Mouse (Mus musculus): ENCODE data around the gene Sh3bp2. TPM values are rescaled to one million over a fixed set of nuclear protein-coding genes. Genes with fewer than 3 reads are reported as not detected.
A peak's percentile ranks its signal among the peaks of the same experiment; 100 is the strongest.
"Not testable (repeated sequence)": the region's sequence is repeated elsewhere in the genome, so short reads cannot be mapped to it uniquely, and the experiment has no call there.

Gene Sh3bp2
- total and polyA plus RNA-seq, 2 experiments from 2014 or later: 1.5 to 8.2 TPM

DNA sequence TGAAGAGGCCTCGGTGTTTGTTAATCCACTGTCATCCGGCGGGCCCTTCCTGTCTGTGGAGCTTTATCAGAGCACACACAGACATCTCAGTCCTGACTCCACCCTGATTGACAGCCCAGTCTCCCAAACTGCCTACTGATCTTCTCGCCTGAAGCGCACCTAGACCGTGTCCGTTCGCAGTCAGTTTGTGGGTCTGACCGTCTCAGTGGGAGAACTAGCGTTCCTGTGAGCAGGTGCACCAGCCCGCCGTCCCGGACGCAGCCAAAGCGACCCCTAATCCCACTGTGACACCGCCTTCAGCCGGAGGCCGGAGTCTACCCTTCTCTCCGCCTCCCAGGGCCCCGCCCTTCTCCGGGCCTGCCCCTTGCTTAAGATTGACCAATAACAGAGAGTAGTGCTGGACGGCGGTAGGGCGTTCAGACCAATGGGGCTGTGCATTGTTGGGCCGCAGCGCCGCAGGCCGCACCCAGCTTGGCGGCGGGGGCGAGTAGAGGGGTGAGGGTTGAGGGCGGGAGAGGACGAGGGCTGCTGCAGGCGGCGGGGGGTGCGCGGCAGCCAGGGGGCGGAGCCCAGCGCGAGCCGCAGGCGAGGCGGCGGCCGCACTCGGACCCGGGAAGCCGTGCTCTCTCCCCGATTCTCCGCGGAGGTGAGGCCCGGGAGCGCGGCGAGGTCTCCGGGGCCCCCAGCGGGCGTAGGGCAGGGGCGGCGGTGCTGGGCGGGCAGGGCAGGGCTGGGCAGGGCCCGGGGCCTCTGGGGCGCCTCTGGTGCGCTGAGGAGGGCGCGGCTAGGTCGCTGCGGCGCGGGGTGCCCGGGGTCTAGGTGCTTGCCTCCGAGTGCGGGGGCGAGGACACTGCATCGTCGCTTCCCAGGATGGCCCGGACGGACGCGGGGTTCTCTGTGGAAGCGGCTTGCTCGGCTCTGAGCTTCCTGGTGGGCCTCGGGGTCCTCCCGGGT lies 47.9 kb downstream of the Sh3bp2 start, which contains the start of gene Add1:
TSS of gene Add1 (plus strand) at position 397 of the 954 bp plus-strand sequence.
- Histone ChIP-seq H3K27me3 (ENCODE audit: control insufficient read depth, insufficient read depth, low read length) (no peaks in the 10 kb centered on the region), H3K9me3 (replicated peaks; ENCODE audit: control insufficient read depth, low read length) (no peaks in the 10 kb centered on the region), H3K9ac (replicated peaks; ENCODE audit: low read depth, low read length) (peak within 1 kb of the TSS; percentile 94), H3K4me2 (ENCODE audit: low read depth, low read length) (peak within 1 kb of the TSS; percentile 77), H3K4me3 (ENCODE audit: low read depth, low read length) (peak within 1 kb of the TSS; percentile 94), H3K4me1 (ENCODE audit: control insufficient read depth, insufficient read depth) (peaks cover 13% of the 10 kb centered on the region), H3K27ac (ENCODE audit: low read depth) (peak within 1 kb of the TSS; percentile 92), H3K36me3 (replicated peaks; ENCODE audit: control insufficient read depth, insufficient read depth, low read length) (no peaks in the 10 kb centered on the region; the same call in 1 of the 2 replicates)
- TF ChIP-seq EP300 (IDR thresholded peaks at IDR 0.05; ENCODE audit: low read depth) (peak; percentile 91), CTCF (IDR thresholded peaks at IDR 0.05; ENCODE audit: low read depth) (0 out of 2 replicates have a peak, but pooled peaks have one; percentile 6)
- WGBS: under 1% methylated on average over 69 of the region's 84 CpGs
- peak; percentile 98 for DNase-seq (ENCODE audit: low spot score)
- peak; percentile 100 for ATAC-seq (ENCODE audit: insufficient read depth, low read depth)

DNA sequence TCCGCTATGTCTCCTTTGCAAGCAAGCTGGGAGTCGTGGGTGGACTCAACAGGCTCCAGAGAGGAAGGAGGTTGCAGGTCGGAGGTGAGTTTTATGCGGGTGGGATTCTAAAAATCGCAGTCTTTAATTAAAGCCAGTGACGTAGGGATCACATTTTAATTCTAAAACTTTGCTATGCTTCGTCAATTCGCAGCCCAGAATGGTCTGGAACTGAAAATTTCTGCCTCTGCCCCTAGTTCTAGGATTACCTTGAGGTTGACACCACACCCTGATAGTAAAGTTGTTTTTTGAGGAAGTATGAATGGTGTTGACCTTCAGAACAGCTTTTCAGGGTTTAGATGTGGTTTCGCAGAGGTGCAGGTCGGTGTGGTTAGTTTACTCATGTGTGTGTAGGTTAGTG lies 49.1 kb downstream of the Sh3bp2 start:
- peak overlapping the region; percentile 94 for H3K4me3 ChIP-seq (ENCODE audit: low read depth, low read length)
- ATAC-seq (ENCODE audit: insufficient read depth, low read depth) (no peak), DNase-seq (ENCODE audit: low spot score) (no peak)
- H3K4me2 ChIP-seq (ENCODE audit: low read depth, low read length): peak overlapping the region; percentile 77
- H3K27ac ChIP-seq (ENCODE audit: low read depth): peak overlapping the region; percentile 92; the same call in 1 of the 2 replicates
- 26% methylated on average over 10 of the region's 10 CpGs for WGBS
- no peaks in the 10 kb centered on the region for H3K27me3 ChIP-seq (ENCODE audit: control insufficient read depth, insufficient read depth, low read length)
- no peaks in the 10 kb centered on the region for H3K9me3 ChIP-seq (replicated peaks; ENCODE audit: control insufficient read depth, low read length)
- TF ChIP-seq CTCF (IDR thresholded peaks at IDR 0.05; ENCODE audit: low read depth) (no peak), EP300 (IDR thresholded peaks at IDR 0.05; ENCODE audit: low read depth) (no peak)
- H3K36me3 ChIP-seq (replicated peaks; ENCODE audit: control insufficient read depth, insufficient read depth, low read length): no peaks in the 10 kb centered on the region; the same call in 1 of the 2 replicates
- peak overlapping the region; percentile 94 for H3K9ac ChIP-seq (replicated peaks; ENCODE audit: low read depth, low read length)
- H3K4me1 ChIP-seq (ENCODE audit: control insufficient read depth, insufficient read depth): peaks cover 13% of the 10 kb centered on the region

DNA sequence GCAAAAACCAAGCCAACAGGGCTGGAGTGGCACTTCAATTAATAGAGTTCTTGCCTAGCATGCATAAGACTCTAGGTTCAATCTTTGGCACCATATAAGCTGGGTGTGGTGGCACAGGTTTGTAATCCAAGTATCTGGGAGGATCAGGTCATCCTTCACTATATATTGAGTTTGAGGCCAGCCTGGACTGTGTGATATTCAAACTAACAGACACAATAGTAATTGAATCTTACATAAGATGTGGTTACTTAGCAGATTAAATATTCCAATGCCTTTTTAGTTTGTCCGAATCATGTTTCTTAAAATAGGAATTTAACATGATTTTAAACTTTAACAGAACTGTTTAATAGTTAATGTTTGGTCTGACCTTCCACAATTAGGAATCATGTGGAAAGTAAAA lies 50.6 kb downstream of the Sh3bp2 start:
- Histone ChIP-seq H3K4me3 (ENCODE audit: low read depth, low read length) (no peak overlapping the region), H3K4me2 (ENCODE audit: low read depth, low read length) (no peak overlapping the region), H3K4me1 (ENCODE audit: control insufficient read depth, insufficient read depth) (peaks cover 13% of the 10 kb centered on the region), H3K9me3 (replicated peaks; ENCODE audit: control insufficient read depth, low read length) (no peaks in the 10 kb centered on the region), H3K36me3 (replicated peaks; ENCODE audit: control insufficient read depth, insufficient read depth, low read length) (no peaks in the 10 kb centered on the region; the same call in 1 of the 2 replicates), H3K9ac (replicated peaks; ENCODE audit: low read depth, low read length) (no peak overlapping the region), H3K27ac (ENCODE audit: low read depth) (no peak overlapping the region), H3K27me3 (ENCODE audit: control insufficient read depth, insufficient read depth, low read length) (no peaks in the 10 kb centered on the region)
- DNase-seq (ENCODE audit: low spot score) (no peak), ATAC-seq (ENCODE audit: insufficient read depth, low read depth) (no peak)
- 98% methylated on average over 1 of the region's 1 CpGs for WGBS
- no peak for TF ChIP-seq EP300 (IDR thresholded peaks at IDR 0.05; ENCODE audit: low read depth)
- TF ChIP-seq CTCF (IDR thresholded peaks at IDR 0.05; ENCODE audit: low read depth): no peak

DNA sequence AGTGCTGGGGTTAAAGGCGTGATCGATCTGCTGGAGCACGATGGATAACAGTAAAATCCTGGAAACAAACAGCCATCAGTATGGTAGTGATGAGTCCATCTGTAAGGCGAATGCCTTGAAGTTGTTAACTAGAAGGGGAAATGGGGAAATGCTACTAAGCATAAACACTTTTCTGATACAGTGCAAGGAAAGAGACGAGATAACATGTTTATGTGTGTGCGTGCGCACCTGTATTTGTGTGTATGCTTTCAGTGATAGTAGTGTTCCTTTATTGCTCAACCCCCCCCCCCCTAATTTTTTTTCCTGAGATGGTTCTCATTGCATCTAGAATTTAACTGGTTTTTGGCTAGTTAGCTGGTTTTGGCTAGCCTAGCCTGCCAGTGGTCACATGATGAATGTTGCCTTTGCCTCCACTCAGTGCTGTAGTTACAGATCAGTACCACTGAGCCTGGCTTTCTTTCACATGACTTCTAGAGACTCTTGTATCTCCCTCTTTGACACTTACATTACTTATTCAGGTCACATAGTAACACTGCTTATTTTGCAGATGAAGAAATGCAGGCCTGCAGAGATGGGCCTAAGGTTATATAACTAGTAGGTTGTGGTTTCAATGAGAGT lies 52.5 kb downstream of the Sh3bp2 start:
- Histone ChIP-seq H3K9ac (replicated peaks; ENCODE audit: low read depth, low read length) (no peak overlapping the region), H3K4me1 (ENCODE audit: control insufficient read depth, insufficient read depth) (peaks cover 26% of the 10 kb centered on the region), H3K27me3 (ENCODE audit: control insufficient read depth, insufficient read depth, low read length) (no peaks in the 10 kb centered on the region), H3K4me3 (ENCODE audit: low read depth, low read length) (no peak overlapping the region), H3K9me3 (replicated peaks; ENCODE audit: control insufficient read depth, low read length) (no peaks in the 10 kb centered on the region), H3K36me3 (replicated peaks; ENCODE audit: control insufficient read depth, insufficient read depth, low read length) (no peaks in the 10 kb centered on the region; the same call in 1 of the 2 replicates), H3K4me2 (ENCODE audit: low read depth, low read length) (no peak overlapping the region), H3K27ac (ENCODE audit: low read depth) (no peak overlapping the region)
- DNase-seq (ENCODE audit: low spot score) (no peak), ATAC-seq (ENCODE audit: insufficient read depth, low read depth) (no peak)
- WGBS: 96% methylated on average over 7 of the region's 7 CpGs
- TF ChIP-seq EP300 (IDR thresholded peaks at IDR 0.05; ENCODE audit: low read depth) (no peak), CTCF (IDR thresholded peaks at IDR 0.05; ENCODE audit: low read depth) (no peak)

DNA sequence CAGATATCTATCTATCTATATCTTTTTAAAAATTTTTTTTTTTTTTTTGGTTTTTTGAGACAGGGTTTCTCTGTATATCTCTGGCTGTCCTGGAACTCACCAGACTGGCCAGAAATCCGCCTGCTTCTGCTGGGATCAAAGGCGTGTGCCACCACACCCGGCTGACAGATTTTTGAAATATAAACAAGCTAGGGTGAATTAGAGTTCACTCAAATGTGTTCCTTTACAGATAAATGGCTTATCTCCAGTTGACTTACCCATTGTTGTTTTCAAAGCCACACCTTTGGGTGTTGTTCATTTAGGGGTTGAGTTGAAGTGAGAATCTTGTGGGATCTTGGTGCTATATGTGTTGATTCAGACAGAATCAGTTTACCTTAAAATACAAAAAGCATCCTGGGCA lies 53.7 kb downstream of the Sh3bp2 start:
- Histone ChIP-seq H3K4me3 (ENCODE audit: low read depth, low read length) (no peak overlapping the region), H3K4me2 (ENCODE audit: low read depth, low read length) (no peak overlapping the region), H3K27ac (ENCODE audit: low read depth) (no peak overlapping the region), H3K4me1 (ENCODE audit: control insufficient read depth, insufficient read depth) (peaks cover 33% of the 10 kb centered on the region), H3K36me3 (replicated peaks; ENCODE audit: control insufficient read depth, insufficient read depth, low read length) (no peaks in the 10 kb centered on the region; the same call in 1 of the 2 replicates), H3K9me3 (replicated peaks; ENCODE audit: control insufficient read depth, low read length) (no peaks in the 10 kb centered on the region), H3K27me3 (ENCODE audit: control insufficient read depth, insufficient read depth, low read length) (no peaks in the 10 kb centered on the region), H3K9ac (replicated peaks; ENCODE audit: low read depth, low read length) (no peak overlapping the region)
- no peak for DNase-seq (ENCODE audit: low spot score)
- 78% methylated on average over 3 of the region's 3 CpGs for WGBS
- no peak for ATAC-seq (ENCODE audit: insufficient read depth, low read depth)
- TF ChIP-seq EP300 (IDR thresholded peaks at IDR 0.05; ENCODE audit: low read depth) (no peak), CTCF (IDR thresholded peaks at IDR 0.05; ENCODE audit: low read depth) (no peak)

DNA sequence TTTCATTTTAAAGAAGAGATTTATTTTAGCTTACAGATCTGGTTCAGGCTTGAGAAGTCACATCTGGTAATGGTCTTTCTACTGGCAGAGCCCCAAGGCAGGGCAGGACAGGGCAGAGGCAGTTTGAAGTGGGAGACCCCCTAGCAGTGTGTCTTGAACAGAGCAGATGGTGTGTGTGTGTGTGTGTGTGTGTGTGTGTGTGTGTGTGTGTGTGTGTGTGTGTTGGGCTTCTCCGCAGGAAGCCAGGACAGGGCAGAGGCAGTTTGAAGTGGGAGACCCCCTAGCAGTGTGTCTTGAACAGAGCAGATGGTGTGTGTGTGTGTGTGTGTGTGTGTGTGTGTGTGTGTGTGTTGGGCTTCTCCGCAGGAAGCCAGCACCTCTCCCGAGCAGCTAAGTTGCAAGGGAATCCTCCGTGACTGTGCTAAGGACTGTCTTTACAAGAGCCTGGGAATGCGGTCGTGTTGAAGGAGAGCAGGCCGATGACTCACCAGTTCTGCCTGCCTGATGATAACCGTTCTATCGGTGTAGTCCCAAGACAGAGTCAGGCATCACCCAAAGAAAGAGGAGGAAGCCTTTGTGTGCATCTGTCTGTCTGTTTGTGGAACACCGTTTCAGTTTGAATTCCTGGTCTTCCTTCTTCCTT lies 56.2 kb downstream of the Sh3bp2 start:
- Histone ChIP-seq H3K27ac (ENCODE audit: low read depth) (peak overlapping the region; percentile 61), H3K9ac (replicated peaks; ENCODE audit: low read depth, low read length) (peak overlapping the region; percentile 37; the same call in 1 of the 2 replicates), H3K4me2 (ENCODE audit: low read depth, low read length) (peak overlapping the region; percentile 46), H3K4me1 (ENCODE audit: control insufficient read depth, insufficient read depth) (peaks cover 20% of the 10 kb centered on the region)
- peak; percentile 78 for DNase-seq (ENCODE audit: low spot score)
- WGBS: 6% methylated on average over 10 of the region's 10 CpGs
- H3K4me3 ChIP-seq (ENCODE audit: low read depth, low read length); H3K27me3 ChIP-seq (ENCODE audit: control insufficient read depth, insufficient read depth, low read length); H3K9me3 ChIP-seq (replicated peaks; ENCODE audit: control insufficient read depth, low read length); H3K36me3 ChIP-seq (replicated peaks; ENCODE audit: control insufficient read depth, insufficient read depth, low read length): not testable (repeated sequence)
- peak; percentile 79 for ATAC-seq (ENCODE audit: insufficient read depth, low read depth)
